Mouse (Mus musculus): ENCODE measurements at regions not wholly inside any gene's neighbourhood (a gene's known extent, or its start where the extent isn't known, plus 50 kb on each side); places are given as distances from the start of the nearest gene placed in this dataset.

GRCm38 (mm10) chr13:102640171-102640570 lies 53.2 kb upstream of the Cd180 start:
- TF ChIP-seq POLR2A (IDR thresholded peaks at IDR 0.05; ENCODE audit: extremely low read depth, insufficient read depth, low read length) = no peak
- no peak for TF ChIP-seq CTCF (IDR thresholded peaks at IDR 0.05; ENCODE audit: low read depth, low read length)

Data from liver, adult 2 months (tissue).